Mouse (Mus musculus): ENCODE results near the gene Usp51. TPM values are rescaled to one million over a fixed set of nuclear protein-coding genes. Genes with fewer than 3 reads are reported as not detected.

The Usp51 gene
- total and polyA plus RNA-seq, 2 experiments from 2014 or later, result 3.1 to 3.2 TPM

Other genes with a start within 250 kb of the Usp51 start
- gene Shroom2, start 237.0 kb upstream of the Usp51 start, total RNA-seq (2014; rRNA removed), result 294 and 337 TPM in 2 replicates
- gene Shroom2, start 237.0 kb upstream of the Usp51 start, polyA plus RNA-seq (2015; fragmentation: Nextera tagmentation; extraction: Ambion mirVana), result 114 and 120 TPM in 2 replicates
- 1.6 TPM in 1 of 2 replicates, not detected in the other for gene Gpr143, start 224.5 kb upstream of the Usp51 start, total RNA-seq (2014; rRNA removed)
- gene Gpr143, start 224.5 kb upstream of the Usp51 start, polyA plus RNA-seq (2015; fragmentation: Nextera tagmentation; extraction: Ambion mirVana), result 0.25 and 0.37 TPM in 2 replicates
- gene Mageh1, start 31.1 kb downstream of the Usp51 start, total RNA-seq (2014; rRNA removed), result 79.8 and 80.1 TPM in 2 replicates
- gene Mageh1, start 31.1 kb downstream of the Usp51 start, polyA plus RNA-seq (2015; fragmentation: Nextera tagmentation; extraction: Ambion mirVana), result 115 and 120 TPM in 2 replicates
- 0.58 and 0.97 TPM in 2 replicates for gene Foxr2, start 112.3 kb downstream of the Usp51 start, total RNA-seq (2014; rRNA removed)
- gene Foxr2, start 112.3 kb downstream of the Usp51 start, polyA plus RNA-seq (2015; fragmentation: Nextera tagmentation; extraction: Ambion mirVana), result 0.84 TPM in 2 replicates
- gene Rragb, start 133.5 kb downstream of the Usp51 start, total RNA-seq (2014; rRNA removed), result 57.5 and 62.8 TPM in 2 replicates
- gene Rragb, start 133.5 kb downstream of the Usp51 start, polyA plus RNA-seq (2015; fragmentation: Nextera tagmentation; extraction: Ambion mirVana), result 13.2 and 13.7 TPM in 2 replicates
- 13.6 and 14.0 TPM in 2 replicates for gene Klf8, start 231.0 kb downstream of the Usp51 start, total RNA-seq (2014; rRNA removed)
- 3.4 and 4.4 TPM in 2 replicates for gene Klf8, start 231.0 kb downstream of the Usp51 start, polyA plus RNA-seq (2015; fragmentation: Nextera tagmentation; extraction: Ambion mirVana)

Data from hindbrain, postnatal 0 days (tissue).